Mouse (Mus musculus) MEL (cell line): ENCODE results near the gene Etnk2. TPM values are rescaled to one million over a fixed set of nuclear protein-coding genes. Genes with fewer than 3 reads are reported as not detected.

ENCODE experiments used
- DNase-seq: peaks from one replicate; pipeline ENCODE4 v3.0.0; 2011; ENCODE audit warnings: low read depth, low spot score
- H3K27ac ChIP-seq: 2 replicates; pipeline ENCODE4 v1.5.1; 2012; ENCODE audit warnings: low read depth, mild to moderate bottlenecking, control low read depth, low read length, moderate library complexity; ENCODE audit not compliant: control insufficient read depth
- H3K27me3 ChIP-seq, 2 experiments: fragments of 150-350 bp in 1 of 2; sonication (generic) in 1 of 2; 2 replicates each; pipeline ENCODE4 v1.6.1; 2012; ENCODE audit warnings: low read length in 2 of 2, mild to moderate bottlenecking in 2 of 2, improper control_type of control experiment in 1 of 2, moderate library complexity in 1 of 2; ENCODE audit not compliant: insufficient read depth in 2 of 2, control insufficient read depth in 1 of 2
- H3K36me3 ChIP-seq, 2 experiments: 2 replicates each; pipeline ENCODE4 v1.6.1; 2012 to 2014; ENCODE audit warnings: low read length in 2 of 2, improper control_type of control experiment in 1 of 2, inconsistent platforms in 1 of 2, mild to moderate bottlenecking in 1 of 2; ENCODE audit not compliant: insufficient read depth in 2 of 2, control insufficient read depth in 1 of 2
- H3K4me1 ChIP-seq, 2 experiments: fragments of 150-350 bp in 1 of 2; sonication (generic) in 1 of 2; 2 replicates each; pipeline ENCODE4 v1.6.1; 2012; ENCODE audit warnings: low read length in 2 of 2, improper control_type of control experiment in 1 of 2, mild to moderate bottlenecking in 1 of 2; ENCODE audit not compliant: insufficient read depth in 2 of 2, control insufficient read depth in 1 of 2
- H3K4me3 ChIP-seq, 2 experiments: fragments of 150-350 bp in 1 of 2; sonication (generic) in 1 of 2; 2 replicates each; pipeline ENCODE4 v1.5.1; 2012; ENCODE audit warnings: low read depth in 2 of 2, low read length in 2 of 2, mild to moderate bottlenecking in 2 of 2, moderate library complexity in 2 of 2, control low read depth in 1 of 2, improper control_type of control experiment in 1 of 2; ENCODE audit not compliant: control insufficient read depth in 1 of 2, insufficient read depth in 1 of 2
- H3K79me2 ChIP-seq: 2 replicates; pipeline ENCODE4 v1.6.1; 2012; ENCODE audit warnings: mild to moderate bottlenecking, low read length, moderate library complexity; ENCODE audit not compliant: control insufficient read depth, poor library complexity, insufficient read depth
- H3K9ac ChIP-seq: 2 replicates; pipeline ENCODE4 v1.6.1; 2012; ENCODE audit warnings: low read depth, mild to moderate bottlenecking, control low read depth, low read length, moderate library complexity; ENCODE audit not compliant: control insufficient read depth, poor library complexity, severe bottlenecking
- H3K9me3 ChIP-seq: fragments of 150-350 bp; sonication (generic); replicated peaks from 2 replicates; pipeline ENCODE4 v1.6.1; 2012; ENCODE audit warnings: mild to moderate bottlenecking, low read length, improper control_type of control experiment, moderate library complexity; ENCODE audit not compliant: insufficient read depth
- CHD2 ChIP-seq: IDR thresholded peaks from 2 replicates; pipeline ENCODE4 v1.6.1; 2011; ENCODE audit warnings: low read length, improper control_type of control experiment
- E2F4 ChIP-seq: IDR thresholded peaks from 2 replicates; pipeline ENCODE4 v1.6.1; 2011; ENCODE audit warnings: low read depth, low read length, improper control_type of control experiment, borderline replicate concordance
- ELF1 ChIP-seq: IDR thresholded peaks from 2 replicates; pipeline ENCODE4 v1.6.1; 2014; ENCODE audit warnings: low read depth, mild to moderate bottlenecking, inconsistent platforms, low read length, improper control_type of control experiment, moderate library complexity
- EP300 ChIP-seq, 2 experiments: IDR thresholded peaks; 2 replicates each; pipeline ENCODE4 v1.6.1; 2011; ENCODE audit warnings: improper control_type of control experiment in 2 of 2, low read length in 2 of 2, low read depth in 1 of 2, mild to moderate bottlenecking in 1 of 2
- GATA1 ChIP-seq: IDR thresholded peaks from 2 replicates; pipeline ENCODE4 v1.6.1; 2011; ENCODE audit warnings: low read depth, low read length, improper control_type of control experiment
- JUND ChIP-seq: IDR thresholded peaks from 2 replicates; pipeline ENCODE4 v1.6.1; 2011; ENCODE audit warnings: low read depth, mild to moderate bottlenecking, improper control_type of control experiment, low read length
- KAT2A ChIP-seq: conservative IDR thresholded peaks from 2 replicates; pipeline ENCODE4 v1.6.1; 2012; ENCODE audit warnings: low read depth, low read length, improper control_type of control experiment, inconsistent platforms
- MEF2A ChIP-seq: IDR thresholded peaks from 2 replicates; pipeline ENCODE4 v1.6.1; 2014; ENCODE audit warnings: low read depth, mild to moderate bottlenecking, inconsistent platforms, low read length, improper control_type of control experiment; ENCODE audit not compliant: poor library complexity, insufficient replicate concordance, severe bottlenecking; ENCODE audit errors: extremely low read depth
- MYB ChIP-seq: IDR thresholded peaks from 2 replicates; pipeline ENCODE4 v1.6.1; 2011; ENCODE audit warnings: mild to moderate bottlenecking, low read depth, low read length, improper control_type of control experiment
- MYC ChIP-seq: IDR thresholded peaks from 2 replicates; pipeline ENCODE4 v1.6.1; 2011; ENCODE audit warnings: low read depth, mild to moderate bottlenecking, low read length, improper control_type of control experiment, moderate library complexity
- POLR2A ChIP-seq, 2 experiments: IDR thresholded peaks; 2 replicates each; pipeline ENCODE4 v1.6.1; 2011 to 2012; ENCODE audit warnings: low read length in 2 of 2, mild to moderate bottlenecking in 2 of 2, control low read depth in 1 of 2, improper control_type of control experiment in 1 of 2, low read depth in 1 of 2, moderate library complexity in 1 of 2; ENCODE audit not compliant: control insufficient read depth in 1 of 2, insufficient read depth in 1 of 2, poor library complexity in 1 of 2
- RCOR1 ChIP-seq: IDR thresholded peaks from 2 replicates; pipeline ENCODE4 v1.6.1; 2012; ENCODE audit warnings: low read depth, mild to moderate bottlenecking, inconsistent platforms, low read length, improper control_type of control experiment
- USF1 ChIP-seq: IDR thresholded peaks from 2 replicates; pipeline ENCODE4 v1.6.1; 2014; ENCODE audit warnings: low read depth, mild to moderate bottlenecking, inconsistent platforms, low read length, improper control_type of control experiment, moderate library complexity
- USF2 ChIP-seq, 2 experiments: IDR thresholded peaks; 2 replicates each; pipeline ENCODE4 v1.6.1; 2011 to 2012; ENCODE audit warnings: improper control_type of control experiment in 2 of 2, low read length in 2 of 2, borderline replicate concordance in 1 of 2, inconsistent platforms in 1 of 2, low read depth in 1 of 2, mild to moderate bottlenecking in 1 of 2; ENCODE audit not compliant: insufficient read depth in 1 of 2
- ZC3H11A ChIP-seq: IDR thresholded peaks from 2 replicates; pipeline ENCODE4 v1.6.1; 2012; ENCODE audit warnings: low read depth, mild to moderate bottlenecking, inconsistent platforms, low read length, improper control_type of control experiment
- polyA plus RNA-seq, 2 experiments: library from polyadenylated mRNA; stranded (reverse) in 1 of 2; unstranded in 1 of 2; fragments of >175 nt in 1 of 2; fragments of >200 nt in 1 of 2; gene quantifications; 2 replicates each; pipeline versions ENCODE4 v1.2.1 to v1.2.4; 2012; ENCODE audit warnings: low replicate concordance in 2 of 2, low read depth in 1 of 2; ENCODE audit not compliant: insufficient read length in 2 of 2, insufficient read depth in 1 of 2, missing spikeins in 1 of 2
- total RNA-seq: library from RNA; depleted of rRNA; stranded (reverse); fragments of 300-350 nt; gene quantifications from 2 replicates; pipeline ENCODE4 v1.2.3, GENCODE M21; 2012; rRNA removed

Gene Etnk2
- total and polyA plus RNA-seq, 3 experiments, result 0.06 to 0.08 TPM; not detected in 1

DNA sequence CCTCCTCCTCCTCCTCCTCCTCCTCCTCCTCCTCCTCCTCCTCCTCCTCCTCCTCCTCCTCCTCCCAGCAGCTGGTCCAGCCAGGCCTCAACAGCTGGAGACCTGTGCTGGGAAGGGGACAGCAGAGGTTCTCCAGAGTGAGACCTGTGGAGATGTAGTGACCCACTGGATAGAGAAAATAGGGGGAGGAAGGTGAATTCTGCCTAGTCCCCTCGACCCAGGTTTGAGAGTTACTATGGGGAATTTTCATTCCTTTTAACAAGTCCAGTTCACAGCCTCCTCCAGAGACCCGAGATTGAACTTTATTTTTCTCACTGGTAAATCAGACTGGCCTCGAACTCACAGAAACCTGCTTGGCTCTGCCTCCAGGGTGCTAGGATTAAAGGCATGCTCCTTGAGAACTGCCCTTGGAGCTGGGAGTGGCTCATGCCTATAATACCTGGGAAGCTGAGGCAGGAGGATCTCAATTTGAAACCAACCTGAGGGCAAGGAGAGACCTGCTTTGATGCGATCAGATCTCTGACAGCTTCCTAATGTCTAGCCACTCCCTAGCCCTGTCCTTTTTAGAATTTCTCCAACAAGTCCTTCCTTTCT, 61.3 kb downstream of the Etnk2 start:
- H3K27ac ChIP-seq, result no peak overlapping the region
- H3K4me1 ChIP-seq, result no peaks in the 10 kb centered on the region
- H3K4me3 ChIP-seq, result no peak overlapping the region
- peaks cover 3 to 6% of the 10 kb centered on the region in 2 experiments for H3K27me3 ChIP-seq
- TF ChIP-seq ELF1 (no peak), USF2 (IDR thresholded peaks at IDR 0.05; ENCODE audit: borderline replicate concordance in 1 of 2, insufficient read depth in 1 of 2, low read depth in 1 of 2, low read length in 2 of 2) (no peak), JUND (no peak), KAT2A (no peak), E2F4 (no peak), MYB (no peak), USF1 (no peak), MYC (no peak), EP300 (IDR thresholded peaks at IDR 0.05; ENCODE audit: low read depth in 1 of 2, low read length in 2 of 2) (no peak), CHD2 (no peak), ZC3H11A (no peak), RCOR1 (no peak), MEF2A (no peak), GATA1 (no peak), POLR2A (IDR thresholded peaks at IDR 0.05; ENCODE audit: control insufficient read depth in 1 of 2, insufficient read depth in 1 of 2, low read depth in 1 of 2, low read length in 2 of 2, poor library complexity in 1 of 2) (no peak)
- H3K9me3 ChIP-seq, result no peaks in the 10 kb centered on the region
- no peak overlapping the region for H3K9ac ChIP-seq
- H3K36me3 ChIP-seq, result no peaks in the 10 kb centered on the region
- H3K79me2 ChIP-seq, result no peaks in the 10 kb centered on the region
- no peak for DNase-seq

Other genes with a start within 250 kb of the Etnk2 start
- 53.1 and 60.9 TPM in 2 replicates for gene Ppp1r15b, start 232.4 kb upstream of the Etnk2 start, total RNA-seq
- gene Ppp1r15b, start 232.4 kb upstream of the Etnk2 start, polyA plus RNA-seq, result 10 to 100 TPM in 1 of 2 experiments, not detected in 1; 56.3 TPM
- 11.8 and 14.5 TPM in 2 replicates for gene Plekha6, start 199.4 kb upstream of the Etnk2 start, total RNA-seq
- gene Plekha6, start 199.4 kb upstream of the Etnk2 start, polyA plus RNA-seq, result 10 to 100 TPM in 1 of 2 experiments, not detected in 1; 28.5 TPM
- gene Golt1a, start 53.8 kb upstream of the Etnk2 start, total RNA-seq, result not detected in 2 replicates
- not detected for gene Golt1a, start 53.8 kb upstream of the Etnk2 start, polyA plus RNA-seq
- not detected in 2 replicates for gene Kiss1, start 41.7 kb upstream of the Etnk2 start, total RNA-seq
- gene Kiss1, start 41.7 kb upstream of the Etnk2 start, polyA plus RNA-seq, result not detected
- gene Ren1, start 13.1 kb upstream of the Etnk2 start, total RNA-seq, result 6.9 and 7.1 TPM in 2 replicates
- 10 to 100 TPM in 1 of 2 experiments, not detected in 1; 16.8 TPM for gene Ren1, start 13.1 kb upstream of the Etnk2 start, polyA plus RNA-seq
- not detected in 2 replicates for gene Sox13, start 60.8 kb downstream of the Etnk2 start, total RNA-seq
- gene Sox13, start 60.8 kb downstream of the Etnk2 start, polyA plus RNA-seq, result under 1 TPM in 1 of 2 experiments, not detected in 1; 0.03 TPM
- 528 and 597 TPM in 2 replicates for gene Snrpe, start 246.7 kb downstream of the Etnk2 start, total RNA-seq
- gene Snrpe, start 246.7 kb downstream of the Etnk2 start, polyA plus RNA-seq, result 100 to 1,000 TPM in 1 of 2 experiments, not detected in 1; 279 TPM